Mouse (Mus musculus): Measurements from ENCODE around the gene Arap1. TPM values are rescaled to one million over a fixed set of nuclear protein-coding genes. Genes with fewer than 3 reads are reported as not detected.
A peak's percentile ranks its signal among the peaks of the same experiment; 100 is the strongest.

Arap1 gene
- polyA plus RNA-seq, 1 experiment from 2014 or later: 22.5 TPM

DNA sequence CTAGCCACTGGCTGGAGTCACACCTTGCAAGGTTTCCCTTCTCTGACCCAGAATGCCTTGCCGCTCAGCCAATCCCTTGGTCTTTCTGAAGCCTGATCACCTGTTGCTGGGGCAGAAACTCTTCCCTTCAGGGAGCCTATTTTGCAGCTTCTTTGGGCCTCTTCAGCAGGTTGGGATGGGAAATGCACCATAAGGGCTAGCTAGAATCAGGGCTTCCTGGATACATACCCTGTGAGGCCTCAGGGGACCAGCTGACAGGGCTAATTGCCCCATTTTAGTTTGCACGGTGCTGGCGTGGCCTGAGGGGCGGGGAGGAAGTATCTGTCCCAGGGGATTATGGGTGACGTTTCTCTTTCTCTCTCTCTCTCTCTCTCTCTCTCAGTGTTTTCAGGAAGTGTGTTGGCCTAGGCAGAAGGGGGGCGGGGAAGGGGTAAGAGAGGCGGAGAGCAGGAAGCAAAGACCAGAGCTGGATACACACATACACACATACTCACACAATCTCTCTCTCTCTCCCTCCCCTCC, 29.9 kb downstream of the Arap1 start:
- Histone ChIP-seq H3K4me3 (ENCODE audit: low read depth, low read length) (peak overlapping the region; percentile 33), H3K4me1 (ENCODE audit: control insufficient read depth, low read depth, low read length) (peaks cover 25% of the 10 kb centered on the region), H3K4me2 (ENCODE audit: low read depth, low read length) (peak overlapping the region; percentile 42), H3K36me3 (ENCODE audit: control insufficient read depth, insufficient read depth) (peaks cover 4% of the 10 kb centered on the region; the same call in 1 of the 2 replicates), H3K27ac (ENCODE audit: low read length) (peak overlapping the region; percentile 63), H3K27me3 (ENCODE audit: control insufficient read depth, insufficient read depth, low read depth, low read length) (no peaks in the 10 kb centered on the region), H3K9ac (ENCODE audit: low read depth, low read length) (no peak overlapping the region; the same call in 1 of the 2 replicates), H3K9me3 (replicated peaks; ENCODE audit: control insufficient read depth, low read length) (no peaks in the 10 kb centered on the region)
- WGBS (ENCODE audit: insufficient replicate concordance): 10% methylated on average over 7 of the region's 7 CpGs
- peak; percentile 75 for ATAC-seq (ENCODE audit: low read depth)

DNA sequence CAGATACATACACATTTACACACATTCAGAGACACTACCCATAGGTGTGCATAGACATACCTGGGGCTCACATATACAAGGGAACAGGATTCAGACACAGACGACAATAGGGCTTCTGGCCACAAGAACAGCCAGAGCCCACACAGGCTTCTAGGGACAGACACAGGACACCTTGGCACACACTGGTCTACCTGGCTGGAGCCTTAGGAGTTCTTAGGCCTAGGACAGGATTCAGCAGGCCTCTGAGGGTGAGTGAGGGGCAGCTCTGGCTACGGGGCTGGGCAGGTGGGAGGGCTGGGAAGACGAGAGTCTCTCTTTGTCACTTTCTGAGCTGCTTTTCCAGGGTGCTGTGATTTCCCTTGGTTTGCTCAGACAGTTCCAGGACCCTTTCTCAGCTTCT, 30.4 kb downstream of the Arap1 start:
- ATAC-seq (ENCODE audit: low read depth): no peak
- H3K36me3 ChIP-seq (ENCODE audit: control insufficient read depth, insufficient read depth): peaks cover 4% of the 10 kb centered on the region; the same call in 1 of the 2 replicates
- H3K9ac ChIP-seq (ENCODE audit: low read depth, low read length): no peak overlapping the region; the same call in 1 of the 2 replicates
- H3K9me3 ChIP-seq (replicated peaks; ENCODE audit: control insufficient read depth, low read length): no peaks in the 10 kb centered on the region
- WGBS (ENCODE audit: insufficient replicate concordance): 52% methylated on average over 3 of the region's 3 CpGs
- H3K4me1 ChIP-seq (ENCODE audit: control insufficient read depth, low read depth, low read length): peaks cover 25% of the 10 kb centered on the region
- peak overlapping the region; percentile 63 for H3K27ac ChIP-seq (ENCODE audit: low read length)
- peak overlapping the region; percentile 4; the same call in 1 of the 2 replicates for H3K4me3 ChIP-seq (ENCODE audit: low read depth, low read length)
- H3K27me3 ChIP-seq (ENCODE audit: control insufficient read depth, insufficient read depth, low read depth, low read length): no peaks in the 10 kb centered on the region
- peak overlapping the region; percentile 42 for H3K4me2 ChIP-seq (ENCODE audit: low read depth, low read length)

DNA sequence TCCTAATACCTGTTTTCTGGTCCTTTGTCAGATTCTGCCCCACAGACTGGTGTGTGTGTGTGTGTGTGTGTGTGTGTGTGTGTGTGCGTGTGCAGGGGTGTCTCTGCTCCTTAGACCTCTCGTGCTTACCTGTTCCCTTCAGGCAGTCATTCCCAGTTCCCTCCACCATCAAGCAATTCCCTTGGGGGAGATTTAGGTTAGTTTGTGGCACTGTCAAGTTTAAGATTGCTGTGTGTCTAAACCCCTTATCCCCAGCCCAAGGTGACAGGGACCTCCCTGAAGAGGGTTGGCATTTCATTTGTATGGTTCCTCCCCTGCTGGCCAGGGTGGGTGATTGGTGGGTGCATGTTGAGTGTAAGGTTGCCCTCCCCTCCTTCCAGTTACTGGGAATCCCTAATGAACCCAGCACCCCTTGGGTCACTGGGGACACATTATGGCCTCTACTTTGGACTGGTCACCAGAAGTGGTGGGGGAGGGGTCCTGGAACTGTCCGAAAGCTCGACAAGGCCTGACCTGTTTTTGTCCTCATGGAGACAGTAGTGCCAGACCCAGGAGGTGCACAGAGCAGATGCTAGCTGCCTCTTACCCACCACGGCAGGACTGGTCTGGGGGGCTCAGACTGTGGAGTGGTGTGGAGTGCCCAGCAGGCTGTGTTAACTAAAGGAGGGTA, 31.1 kb downstream of the Arap1 start:
- peaks cover 25% of the 10 kb centered on the region for H3K4me1 ChIP-seq (ENCODE audit: control insufficient read depth, low read depth, low read length)
- no peaks in the 10 kb centered on the region for H3K27me3 ChIP-seq (ENCODE audit: control insufficient read depth, insufficient read depth, low read depth, low read length)
- H3K36me3 ChIP-seq (ENCODE audit: control insufficient read depth, insufficient read depth): peaks cover 4% of the 10 kb centered on the region; the same call in 1 of the 2 replicates
- WGBS (ENCODE audit: insufficient replicate concordance): 44% methylated on average over 5 of the region's 5 CpGs
- H3K27ac ChIP-seq (ENCODE audit: low read length): no peak overlapping the region
- no peak overlapping the region for H3K9ac ChIP-seq (ENCODE audit: low read depth, low read length)
- H3K4me2 ChIP-seq (ENCODE audit: low read depth, low read length): peak overlapping the region; percentile 42
- ATAC-seq (ENCODE audit: low read depth): no peak
- H3K9me3 ChIP-seq (replicated peaks; ENCODE audit: control insufficient read depth, low read length): no peaks in the 10 kb centered on the region
- no peak overlapping the region for H3K4me3 ChIP-seq (ENCODE audit: low read depth, low read length)

DNA sequence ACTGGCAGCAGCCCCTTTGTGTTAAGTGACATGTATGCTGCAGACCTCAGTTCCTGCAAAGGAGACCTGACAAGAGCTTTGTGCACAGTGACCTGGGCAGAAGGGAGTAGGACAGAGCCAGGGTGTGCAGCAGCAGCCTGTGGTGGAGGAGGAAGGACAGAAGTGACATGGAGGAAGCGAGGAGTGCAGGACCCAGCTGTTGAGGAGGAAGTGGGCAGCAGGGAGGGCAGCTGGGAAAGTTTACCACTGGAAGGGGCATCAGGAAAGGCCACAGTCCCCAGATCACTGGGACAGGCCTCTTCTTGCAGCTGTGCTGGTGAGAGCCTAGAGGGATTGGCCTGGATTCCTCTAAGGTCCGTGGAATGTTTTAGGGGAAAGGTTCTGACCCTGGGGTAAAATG, 31.9 kb downstream of the Arap1 start:
- Histone ChIP-seq H3K9me3 (replicated peaks; ENCODE audit: control insufficient read depth, low read length) (no peaks in the 10 kb centered on the region), H3K27ac (ENCODE audit: low read length) (no peak overlapping the region), H3K9ac (ENCODE audit: low read depth, low read length) (no peak overlapping the region), H3K4me2 (ENCODE audit: low read depth, low read length) (no peak overlapping the region), H3K4me3 (ENCODE audit: low read depth, low read length) (no peak overlapping the region), H3K4me1 (ENCODE audit: control insufficient read depth, low read depth, low read length) (peaks cover 28% of the 10 kb centered on the region), H3K27me3 (ENCODE audit: control insufficient read depth, insufficient read depth, low read depth, low read length) (no peaks in the 10 kb centered on the region), H3K36me3 (ENCODE audit: control insufficient read depth, insufficient read depth) (peaks cover 4% of the 10 kb centered on the region; the same call in 1 of the 2 replicates)
- WGBS (ENCODE audit: insufficient replicate concordance): 63% methylated on average over 2 of the region's 2 CpGs
- no peak for ATAC-seq (ENCODE audit: low read depth)

DNA sequence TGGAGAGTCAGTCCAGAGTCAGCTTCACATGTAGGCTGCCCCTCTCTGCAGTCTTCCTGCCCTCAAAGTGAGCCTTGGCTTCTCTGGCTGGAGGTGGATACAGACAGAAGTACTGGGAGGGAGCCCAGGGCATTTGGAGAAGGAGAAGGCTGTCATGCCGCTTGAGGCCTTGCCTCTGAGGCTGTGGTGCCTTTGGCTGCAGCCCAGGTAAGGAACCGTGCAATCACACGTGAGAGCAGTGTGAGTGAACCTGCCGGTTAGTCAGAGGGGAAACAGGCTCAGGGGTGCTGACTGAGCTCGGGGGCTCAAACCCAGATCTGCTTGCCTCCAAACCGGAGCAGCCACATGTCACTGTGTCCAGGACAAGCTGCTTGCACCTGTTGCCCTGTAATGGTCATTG, 33.6 kb downstream of the Arap1 start:
- Histone ChIP-seq H3K27me3 (ENCODE audit: control insufficient read depth, insufficient read depth, low read depth, low read length) (no peaks in the 10 kb centered on the region), H3K36me3 (ENCODE audit: control insufficient read depth, insufficient read depth) (no peaks in the 10 kb centered on the region), H3K9ac (ENCODE audit: low read depth, low read length) (no peak overlapping the region), H3K4me2 (ENCODE audit: low read depth, low read length) (no peak overlapping the region), H3K27ac (ENCODE audit: low read length) (no peak overlapping the region), H3K9me3 (replicated peaks; ENCODE audit: control insufficient read depth, low read length) (no peaks in the 10 kb centered on the region), H3K4me3 (ENCODE audit: low read depth, low read length) (no peak overlapping the region), H3K4me1 (ENCODE audit: control insufficient read depth, low read depth, low read length) (peaks cover 36% of the 10 kb centered on the region)
- no peak for ATAC-seq (ENCODE audit: low read depth)
- WGBS (ENCODE audit: insufficient replicate concordance): 63% methylated on average over 6 of the region's 6 CpGs

DNA sequence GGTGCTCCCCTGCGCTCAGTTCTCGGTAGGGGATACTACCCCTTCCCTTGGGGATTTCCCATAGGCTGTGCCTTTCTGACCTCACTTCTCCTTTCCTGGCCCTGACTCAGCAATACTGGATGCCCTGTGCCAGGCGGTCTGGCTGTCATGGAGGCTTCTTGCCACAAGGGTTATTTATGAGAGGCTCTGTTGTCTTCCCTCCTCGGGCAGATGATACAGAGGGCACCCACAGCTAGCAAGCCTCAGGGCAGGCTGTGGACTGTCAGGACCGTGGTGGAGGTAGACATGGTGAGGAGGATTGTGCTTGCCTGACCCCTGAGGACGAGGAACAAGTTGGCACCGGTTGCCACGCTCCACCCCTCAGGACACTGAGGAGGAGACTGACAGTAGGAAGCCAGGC, 34.5 kb downstream of the Arap1 start:
- H3K36me3 ChIP-seq (ENCODE audit: control insufficient read depth, insufficient read depth): no peaks in the 10 kb centered on the region
- no peak overlapping the region for H3K4me2 ChIP-seq (ENCODE audit: low read depth, low read length)
- ATAC-seq (ENCODE audit: low read depth): 0 out of 2 replicates have a peak, but pooled peaks have one; percentile 14
- H3K27ac ChIP-seq (ENCODE audit: low read length): no peak overlapping the region
- WGBS (ENCODE audit: insufficient replicate concordance): 36% methylated on average over 8 of the region's 8 CpGs
- H3K4me3 ChIP-seq (ENCODE audit: low read depth, low read length): no peak overlapping the region
- no peaks in the 10 kb centered on the region for H3K9me3 ChIP-seq (replicated peaks; ENCODE audit: control insufficient read depth, low read length)
- no peaks in the 10 kb centered on the region for H3K27me3 ChIP-seq (ENCODE audit: control insufficient read depth, insufficient read depth, low read depth, low read length)
- H3K9ac ChIP-seq (ENCODE audit: low read depth, low read length): no peak overlapping the region
- H3K4me1 ChIP-seq (ENCODE audit: control insufficient read depth, low read depth, low read length): peaks cover 34% of the 10 kb centered on the region

DNA sequence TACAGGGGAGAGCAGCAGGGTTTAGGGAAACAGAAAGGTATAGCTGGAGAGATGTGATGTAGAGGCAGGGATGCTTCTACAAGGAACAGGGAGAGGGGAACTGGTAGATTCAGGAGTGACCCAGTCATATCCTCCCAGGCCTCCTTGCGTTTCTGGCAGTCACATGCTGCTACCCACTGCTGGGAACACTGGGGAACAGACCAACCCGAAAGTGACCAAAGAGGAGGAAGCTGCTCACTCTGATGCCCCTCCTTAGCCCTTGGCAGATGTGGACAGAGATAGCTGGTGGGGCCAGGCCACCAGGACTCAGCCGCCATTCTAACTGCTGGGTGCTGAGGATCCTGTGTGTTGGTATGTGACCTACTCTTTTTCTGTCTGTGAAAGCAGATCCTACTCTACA, 35.9 kb downstream of the Arap1 start:
- Histone ChIP-seq H3K9ac (ENCODE audit: low read depth, low read length) (no peak overlapping the region), H3K27ac (ENCODE audit: low read length) (peak overlapping the region; percentile 37; the same call in 1 of the 2 replicates), H3K4me1 (ENCODE audit: control insufficient read depth, low read depth, low read length) (peaks cover 22% of the 10 kb centered on the region), H3K27me3 (ENCODE audit: control insufficient read depth, insufficient read depth, low read depth, low read length) (no peaks in the 10 kb centered on the region), H3K9me3 (replicated peaks; ENCODE audit: control insufficient read depth, low read length) (no peaks in the 10 kb centered on the region), H3K4me3 (ENCODE audit: low read depth, low read length) (no peak overlapping the region), H3K4me2 (ENCODE audit: low read depth, low read length) (no peak overlapping the region), H3K36me3 (ENCODE audit: control insufficient read depth, insufficient read depth) (no peaks in the 10 kb centered on the region; the same call in 1 of the 2 replicates)
- no peak for ATAC-seq (ENCODE audit: low read depth)
- WGBS (ENCODE audit: insufficient replicate concordance): 37% methylated on average over 3 of the region's 3 CpGs

DNA sequence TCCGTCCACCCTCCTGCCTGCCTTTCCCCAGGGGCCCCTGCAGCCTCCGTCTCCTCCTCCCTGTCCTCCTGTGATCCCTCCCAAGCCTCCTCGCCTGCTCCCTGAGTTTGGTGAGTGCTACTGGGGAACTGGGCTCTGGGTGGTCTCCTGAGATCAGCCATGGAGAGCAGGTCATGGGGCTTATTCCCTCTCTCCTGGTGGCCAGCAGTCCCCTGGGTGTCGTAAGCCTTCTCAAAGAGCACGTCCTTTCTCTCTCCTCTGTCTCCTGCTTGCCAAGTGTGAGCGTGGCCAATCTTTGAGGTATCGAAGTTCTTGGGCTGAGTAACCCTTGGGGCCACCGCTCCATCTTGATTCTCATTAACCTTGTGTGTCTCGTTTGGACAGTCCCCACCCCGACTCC, 37.1 kb downstream of the Arap1 start:
- H3K4me2 ChIP-seq (ENCODE audit: low read depth, low read length): no peak overlapping the region
- H3K27ac ChIP-seq (ENCODE audit: low read length): peak overlapping the region; percentile 30; the same call in 1 of the 2 replicates
- peaks cover 13% of the 10 kb centered on the region for H3K4me1 ChIP-seq (ENCODE audit: control insufficient read depth, low read depth, low read length)
- no peaks in the 10 kb centered on the region; the same call in 1 of the 2 replicates for H3K36me3 ChIP-seq (ENCODE audit: control insufficient read depth, insufficient read depth)
- WGBS (ENCODE audit: insufficient replicate concordance): 50% methylated on average over 10 of the region's 10 CpGs
- no peaks in the 10 kb centered on the region for H3K9me3 ChIP-seq (replicated peaks; ENCODE audit: control insufficient read depth, low read length)
- H3K9ac ChIP-seq (ENCODE audit: low read depth, low read length): no peak overlapping the region
- ATAC-seq (ENCODE audit: low read depth): no peak
- no peak overlapping the region for H3K4me3 ChIP-seq (ENCODE audit: low read depth, low read length)
- H3K27me3 ChIP-seq (ENCODE audit: control insufficient read depth, insufficient read depth, low read depth, low read length): no peaks in the 10 kb centered on the region

DNA sequence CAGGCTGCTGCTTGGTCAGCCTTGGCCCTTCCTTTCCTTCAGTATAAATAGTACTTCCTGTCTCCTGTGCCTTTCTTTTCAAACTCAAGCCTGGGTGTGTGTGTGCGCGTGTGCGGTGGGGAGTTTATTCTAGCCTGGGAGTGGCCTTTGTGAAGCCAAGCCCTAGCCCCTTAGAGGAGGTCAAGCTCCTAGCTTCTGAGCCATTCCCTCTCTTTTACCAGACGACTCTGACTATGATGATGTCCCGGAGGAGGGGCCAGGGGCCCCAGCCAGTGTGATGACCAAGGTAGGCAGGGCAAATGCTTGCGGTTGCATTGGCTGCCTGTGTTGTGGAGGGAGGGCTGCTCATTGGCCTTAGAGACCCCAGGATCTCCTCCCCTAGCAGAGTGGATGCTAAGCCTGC, 37.5 kb downstream of the Arap1 start:
- peaks cover 11% of the 10 kb centered on the region for H3K4me1 ChIP-seq (ENCODE audit: control insufficient read depth, low read depth, low read length)
- no peak overlapping the region for H3K4me3 ChIP-seq (ENCODE audit: low read depth, low read length)
- peak; percentile 25; the same call in 1 of the 2 replicates for ATAC-seq (ENCODE audit: low read depth)
- no peaks in the 10 kb centered on the region for H3K27me3 ChIP-seq (ENCODE audit: control insufficient read depth, insufficient read depth, low read depth, low read length)
- no peaks in the 10 kb centered on the region for H3K9me3 ChIP-seq (replicated peaks; ENCODE audit: control insufficient read depth, low read length)
- no peak overlapping the region for H3K9ac ChIP-seq (ENCODE audit: low read depth, low read length)
- H3K27ac ChIP-seq (ENCODE audit: low read length): peak overlapping the region; percentile 39; the same call in 1 of the 2 replicates
- 35% methylated on average over 6 of the region's 6 CpGs for WGBS (ENCODE audit: insufficient replicate concordance)
- H3K4me2 ChIP-seq (ENCODE audit: low read depth, low read length): no peak overlapping the region; the same call in 1 of the 2 replicates
- H3K36me3 ChIP-seq (ENCODE audit: control insufficient read depth, insufficient read depth): no peaks in the 10 kb centered on the region; the same call in 1 of the 2 replicates
